Mouse (Mus musculus): ENCODE measurements around the gene Stxbp2.
"Not testable (repeated sequence)": the region's sequence is repeated elsewhere in the genome, so short reads cannot be mapped to it uniquely, and the experiment has no call there.

Stxbp2 gene

DNA sequence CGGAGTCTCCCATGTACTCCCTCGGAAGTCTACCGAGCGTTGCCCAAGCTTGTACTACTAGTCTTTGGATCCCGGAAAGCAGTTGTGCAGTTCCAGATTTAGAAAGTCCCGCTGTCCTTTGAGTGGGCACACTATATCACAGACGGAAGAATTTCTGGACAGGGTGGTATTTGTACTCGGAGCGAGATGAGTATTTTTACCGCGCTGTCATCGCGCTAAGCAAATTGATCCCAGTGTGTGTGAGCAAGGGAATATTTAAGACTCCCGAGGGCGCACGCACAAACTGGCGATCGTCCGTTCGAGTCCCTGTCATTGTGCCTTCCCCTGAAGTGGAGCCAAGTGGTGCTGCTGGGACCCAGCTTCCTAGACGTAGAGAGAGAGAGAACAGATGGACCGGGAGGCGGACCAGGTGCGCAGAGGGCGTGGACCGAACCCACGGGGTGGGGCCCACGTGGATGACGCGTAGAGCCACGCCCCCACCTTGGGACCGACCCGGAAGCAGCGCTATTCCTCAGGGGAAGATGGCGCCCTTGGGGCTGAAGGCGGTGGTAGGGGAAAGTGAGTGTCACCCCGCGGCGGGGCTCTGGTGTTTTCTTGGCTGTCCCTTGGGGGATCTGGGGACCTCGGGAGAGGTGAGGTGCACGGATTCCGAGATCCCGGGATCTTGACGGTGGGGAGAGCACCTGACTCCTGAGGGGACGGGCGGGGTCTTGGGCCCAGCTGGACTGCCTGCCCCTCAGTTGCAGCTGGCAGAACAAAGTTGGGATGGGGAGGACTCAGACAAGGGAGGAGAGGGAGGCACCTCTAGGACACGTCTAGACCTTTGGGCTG is at the start of gene Stxbp2:
Gene Stxbp2, plus strand, starts transcription at position 309 of the 831 bp plus-strand sequence.
- peak; percentile 83 for DNase-seq (ENCODE audit: low read depth)

- DNase-seq (ENCODE audit: low read depth) = not testable (repeated sequence)
These were observed 48.8 kb upstream of the Stxbp2 start for GRCm38 (mm10) chr8:3581961-3582360.

- no peak for DNase-seq (ENCODE audit: low read depth)
These were observed 44.3 kb upstream of the Stxbp2 start for GRCm38 (mm10) chr8:3586452-3586851.

DNA sequence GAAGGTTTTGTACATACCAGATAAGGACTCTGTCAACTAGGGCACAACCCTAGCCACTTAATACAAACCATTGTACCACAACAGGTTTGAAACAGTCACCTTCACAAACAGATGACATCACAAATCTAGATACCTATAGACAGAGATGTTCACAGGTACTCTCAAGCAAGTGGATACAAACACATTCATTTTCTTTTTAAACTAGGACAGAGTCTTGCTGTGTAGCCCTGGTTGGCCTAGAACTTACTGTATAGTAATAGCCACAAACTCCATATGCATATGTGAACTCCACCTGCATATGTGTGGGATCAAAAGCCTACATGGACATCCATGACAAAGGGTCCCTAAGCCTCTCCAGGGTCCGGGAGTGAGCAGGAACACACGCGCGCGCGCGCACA is 43.8 kb upstream of the Stxbp2 start, which contains the start of gene Camsap3:
Gene Camsap3, plus strand, starts transcription at position 301 of the 398 bp plus-strand sequence.
- no peak for DNase-seq (ENCODE audit: low read depth)

- no peak for DNase-seq (ENCODE audit: low read depth)
These were observed 43.1 kb upstream of the Stxbp2 start for GRCm38 (mm10) chr8:3587391-3588257.

DNA sequence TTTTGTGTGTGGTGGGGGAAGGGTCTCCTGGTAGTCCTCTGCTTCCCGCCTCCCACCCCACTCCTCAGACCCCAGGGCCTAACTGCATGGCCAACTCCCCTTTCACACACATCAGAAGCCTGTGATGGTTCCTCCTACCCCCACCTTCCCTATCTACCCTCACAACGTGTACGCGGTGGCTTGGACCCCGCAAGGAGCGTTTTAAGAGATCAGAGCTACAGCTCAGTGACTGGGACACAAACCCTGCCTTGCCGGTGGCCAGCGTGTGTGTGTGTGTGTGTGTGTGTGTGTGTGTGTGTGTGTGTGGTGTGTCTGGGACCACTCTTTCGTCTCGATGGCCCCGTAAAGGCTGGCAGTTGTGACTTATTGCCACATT is 42.5 kb upstream of the Stxbp2 start:
- no peak for DNase-seq (ENCODE audit: low read depth)

DNA sequence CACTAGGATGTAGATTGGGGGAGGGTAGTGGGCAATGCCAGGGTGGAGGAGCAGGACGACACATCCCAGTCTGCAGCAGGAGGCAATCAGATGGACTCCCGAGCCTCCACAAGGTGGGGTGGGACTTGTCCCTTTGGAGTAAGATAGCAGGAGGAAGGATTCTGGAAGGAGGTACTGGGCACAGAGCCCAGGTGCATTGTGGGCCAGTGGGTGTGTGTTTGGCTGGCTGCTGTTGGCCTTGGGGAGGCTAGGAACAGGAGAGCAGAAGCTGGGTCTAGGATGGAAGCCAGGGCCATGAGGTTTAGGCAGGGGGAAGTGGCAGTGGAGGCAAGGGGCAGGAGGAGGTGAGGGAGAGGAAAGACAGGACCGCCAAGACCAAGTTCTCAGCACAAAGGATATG is 37.3 kb upstream of the Stxbp2 start:
- no peak for DNase-seq (ENCODE audit: low read depth)

- DNase-seq (ENCODE audit: low read depth) = no peak
These were observed 36.3 kb upstream of the Stxbp2 start for GRCm38 (mm10) chr8:3594466-3594865.

DNA sequence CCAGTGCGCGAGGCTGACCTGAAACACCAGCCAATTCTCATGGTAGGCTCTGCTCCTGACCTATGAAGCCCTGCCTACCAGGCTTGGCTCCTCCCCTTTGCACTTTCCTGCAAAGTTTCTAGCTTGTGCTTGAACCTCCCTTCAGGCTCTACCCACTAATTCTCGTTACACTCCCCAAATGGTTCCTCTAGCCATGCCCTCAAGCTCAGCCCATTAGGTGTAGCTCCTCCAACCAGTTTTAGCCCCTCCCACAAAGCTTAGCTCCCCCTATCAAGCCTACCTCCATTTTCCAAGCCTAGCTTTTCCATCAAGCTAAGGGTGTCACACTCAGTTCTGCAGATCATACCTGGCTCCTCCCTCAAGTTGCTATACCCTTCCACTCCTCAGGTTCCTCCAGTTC is 32.7 kb upstream of the Stxbp2 start:
- no peak for DNase-seq (ENCODE audit: low read depth)

- no peak for DNase-seq (ENCODE audit: low read depth)
These were observed 31.5 kb upstream of the Stxbp2 start for GRCm38 (mm10) chr8:3599219-3599618.

DNA sequence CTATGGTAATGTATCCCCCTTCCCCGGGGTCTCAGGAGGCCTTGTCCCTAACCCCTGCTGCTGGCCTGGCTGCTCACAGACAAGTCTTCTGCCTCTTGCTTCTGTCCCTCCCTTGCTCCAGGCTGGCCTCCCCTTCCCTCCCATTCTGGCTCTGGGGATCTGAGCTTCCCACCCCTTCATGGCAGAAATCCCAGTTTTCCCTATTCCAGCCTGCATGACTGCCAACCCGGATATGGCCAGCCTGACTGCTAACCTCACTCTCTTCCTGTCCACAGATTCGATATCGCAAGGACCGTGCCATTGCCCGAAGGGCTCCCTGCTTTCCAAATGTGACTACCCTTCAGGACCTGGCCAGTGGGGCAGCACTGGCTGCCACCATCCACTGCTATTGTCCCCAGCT is 30.4 kb upstream of the Stxbp2 start:
- DNase-seq (ENCODE audit: low read depth) = no peak

GRCm38 (mm10) chr8:3603439-3603838 is 27.3 kb upstream of the Stxbp2 start:
- no peak for DNase-seq (ENCODE audit: low read depth)

- peak; percentile 68 for DNase-seq (ENCODE audit: low read depth)
These were observed 24.2 kb upstream of the Stxbp2 start for GRCm38 (mm10) chr8:3606593-3606992.

DNA sequence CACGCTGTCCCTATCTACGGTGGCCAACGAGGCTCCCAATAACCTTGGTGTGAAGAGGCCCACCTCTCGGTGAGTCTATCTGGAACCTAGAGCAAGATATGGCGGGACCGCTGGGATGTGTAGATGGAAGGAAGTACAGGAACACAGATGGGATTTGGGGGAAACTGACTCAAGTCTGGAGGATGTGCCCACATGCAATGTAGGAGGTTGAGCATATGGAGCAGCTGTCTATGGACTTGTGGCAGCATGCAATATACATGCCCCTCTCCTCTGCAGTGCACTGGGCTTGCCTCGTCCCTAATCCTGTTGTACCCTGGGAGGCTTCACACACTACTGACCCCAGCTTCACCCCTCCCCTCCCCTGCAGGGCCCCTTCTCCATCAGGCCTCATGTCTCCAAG is 22.9 kb upstream of the Stxbp2 start:
- no peak for DNase-seq (ENCODE audit: low read depth)

- DNase-seq (ENCODE audit: low read depth) = peak; percentile 72
These were observed 21.5 kb upstream of the Stxbp2 start for GRCm38 (mm10) chr8:3609046-3609815.

- no peak for DNase-seq (ENCODE audit: low read depth)
These were observed 21.0 kb upstream of the Stxbp2 start for GRCm38 (mm10) chr8:3609816-3610150.

- peak; percentile 100 for DNase-seq (ENCODE audit: low read depth)
These were observed 9.4 kb upstream of the Stxbp2 start, which contains the start of the genes Xab2 and Pet100 for GRCm38 (mm10) chr8:3621199-3621970. Xab2 (minus strand) TSS chr8:3621316. Pet100 (plus strand) TSS chr8:3621548.

DNA sequence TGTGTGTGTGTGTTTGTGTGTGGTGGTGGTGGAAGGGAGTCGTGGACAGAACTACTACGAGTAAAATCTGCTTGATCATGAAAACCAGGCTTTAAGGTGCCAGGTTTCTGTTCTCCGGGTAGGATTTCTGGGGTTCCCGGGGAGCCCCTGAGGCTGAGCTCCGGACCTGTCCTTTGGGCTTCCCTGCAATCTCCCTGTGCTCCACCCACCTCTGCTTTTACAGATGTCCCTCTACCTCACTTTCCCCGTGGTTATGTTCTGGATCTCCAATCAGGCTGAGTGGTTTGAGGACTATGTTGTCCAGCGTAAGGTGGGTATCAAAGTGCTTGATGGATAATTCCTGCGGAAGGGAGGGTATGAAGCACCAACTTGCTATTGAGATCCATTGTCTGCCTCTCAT is 8.6 kb upstream of the Stxbp2 start:
- no peak for DNase-seq (ENCODE audit: low read depth)

DNA sequence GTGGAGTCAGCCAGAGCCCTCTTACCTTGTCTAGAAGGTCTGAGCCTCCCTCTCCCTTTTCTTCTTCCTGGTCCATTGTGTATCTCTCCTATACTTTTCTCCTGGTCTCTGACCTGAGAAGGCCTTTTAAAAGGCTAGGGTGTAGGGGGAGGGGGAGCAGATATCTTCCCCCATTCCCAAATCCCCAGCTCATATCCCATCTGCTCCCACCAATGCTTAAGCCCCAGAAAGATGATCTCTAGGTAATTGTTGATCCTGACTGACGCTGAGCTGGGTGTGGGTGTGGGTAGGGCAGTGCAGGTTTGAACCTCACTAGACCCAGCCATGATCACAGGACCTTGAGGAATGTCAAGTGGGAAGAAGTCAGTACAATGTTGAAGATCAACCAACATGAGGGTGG is 5.3 kb upstream of the Stxbp2 start, which contains the start of gene Pcp2:
Gene Pcp2, minus strand, starts transcription at position 101 of the 400 bp plus-strand sequence.
- no peak for DNase-seq (ENCODE audit: low read depth)

DNA sequence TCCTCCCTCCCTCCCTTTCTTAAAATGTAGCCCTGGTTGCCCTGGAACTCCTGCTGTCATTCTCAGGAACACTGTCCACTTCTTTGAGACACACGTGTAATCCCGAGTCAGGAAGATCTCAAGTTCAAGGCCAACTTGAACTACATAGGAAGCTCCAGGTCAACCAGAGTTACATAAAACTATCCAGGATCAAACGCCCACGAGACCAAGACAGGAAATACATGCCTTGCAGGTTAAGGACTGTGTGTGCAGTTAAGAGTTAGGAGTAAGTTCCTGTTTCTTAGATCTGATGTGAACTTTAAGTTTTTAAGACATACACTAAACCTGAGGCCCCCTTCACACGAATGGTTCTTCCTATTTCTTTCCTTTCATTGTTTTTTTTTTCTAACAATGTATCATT is 3.8 kb upstream of the Stxbp2 start:
- peak; percentile 56 for DNase-seq (ENCODE audit: low read depth)

GRCm38 (mm10) chr8:3628014-3628413 is 2.7 kb upstream of the Stxbp2 start:
- DNase-seq (ENCODE audit: low read depth) = peak; percentile 77

Measured in 416B (cell line).